14 mouse cellular contexts compared by ENCODE assay signal in the genomic region with DNA sequence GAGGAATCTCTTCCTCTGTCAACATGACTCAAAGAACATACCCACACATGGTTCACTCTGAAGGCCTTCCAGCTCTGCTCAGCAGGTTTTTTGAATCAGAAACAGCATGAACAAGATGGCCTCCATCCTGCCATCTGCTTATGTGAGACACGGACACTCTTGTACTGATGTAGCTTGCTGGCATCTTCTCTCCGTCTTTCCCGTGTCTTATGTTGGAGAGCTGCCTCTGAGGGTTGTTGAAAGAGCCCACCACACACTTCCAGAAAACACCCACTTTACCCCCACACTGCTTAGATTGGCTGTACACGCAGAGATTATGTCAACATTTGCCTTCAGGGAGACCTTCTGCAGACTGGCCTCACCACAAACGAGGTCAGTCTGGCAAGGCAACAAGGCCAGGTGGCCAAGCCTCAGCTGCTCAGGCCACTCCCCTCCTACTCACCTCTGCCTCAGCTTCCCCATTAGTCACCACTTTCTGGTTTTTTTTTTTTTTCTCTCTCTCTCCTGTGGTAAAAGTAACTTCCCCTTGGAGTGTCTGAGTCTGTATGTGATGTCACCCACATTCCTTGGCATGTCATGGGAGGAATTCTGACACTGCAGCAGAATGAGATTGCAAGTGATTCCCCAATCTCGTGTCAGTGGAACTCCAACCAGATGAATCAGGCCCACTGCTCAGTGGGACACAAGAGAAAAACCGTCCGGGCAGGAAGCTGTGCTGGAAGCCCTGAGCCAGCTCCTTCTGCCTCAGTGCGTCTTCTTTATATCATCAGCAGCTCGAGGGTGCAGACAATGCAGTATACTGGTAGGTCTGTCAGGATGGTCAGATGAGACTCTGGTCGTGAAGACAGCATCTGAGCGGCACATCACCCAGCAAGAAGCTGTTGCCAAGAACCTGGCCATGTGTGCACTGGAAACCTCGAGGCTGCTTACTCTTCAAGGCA. TPM values are rescaled to one million over a fixed set of nuclear protein-coding genes. Genes with fewer than 3 reads are reported as not detected.
A peak's percentile ranks its signal among the peaks of the same experiment; 100 is the strongest.
DNase-seq lines count a peak whose midpoint lies in the region; ATAC-seq and TF ChIP-seq lines count a peak whose summit lies in the region.
"Had no signal": no experiment of that assay in that cellular context is flagged by ENCODE, and none has a peak within 500 bp of the region (broad histone marks: within the 10 kb centered on the region; RNA-seq: fewer than 3 reads in every experiment).

No protein-coding gene starts in this region.

- H3K9me3 ChIP-seq in forebrain, embryonic 16.5 days (ENCODE audit: control insufficient read depth, low read length), result no peaks in the 10 kb centered on the region
- no peaks in the 10 kb centered on the region for H3K9me3 ChIP-seq in forebrain, embryonic 15.5 days
- H3K9me3 ChIP-seq in lung, embryonic 16.5 days (ENCODE audit: control insufficient read depth, low read length), result no peaks in the 10 kb centered on the region; the same call in 1 of the 2 replicates
- H3K9me3 ChIP-seq: intestine, embryonic 15.5 days; liver, embryonic 15.5 days; neural tube, embryonic 12.5 days had no signal

- no peaks in the 10 kb centered on the region for H3K27me3 ChIP-seq in forebrain, embryonic 16.5 days (replicated peaks; ENCODE audit: control insufficient read depth, insufficient read depth, low read length)
- H3K27me3 ChIP-seq in forebrain, embryonic 15.5 days, result no peaks in the 10 kb centered on the region
- H3K27me3 ChIP-seq in lung, embryonic 16.5 days (ENCODE audit: control insufficient read depth, insufficient read depth, low read depth, low read length), result no peaks in the 10 kb centered on the region
- H3K27me3 ChIP-seq: intestine, embryonic 15.5 days; liver, embryonic 15.5 days; neural tube, embryonic 12.5 days had no signal

- H3K4me1 ChIP-seq in forebrain, embryonic 16.5 days (replicated peaks; ENCODE audit: control insufficient read depth, insufficient read depth, low read length), result peaks cover 7% of the 10 kb centered on the region
- peaks cover 9% of the 10 kb centered on the region for H3K4me1 ChIP-seq in forebrain, embryonic 15.5 days
- H3K4me1 ChIP-seq in lung, embryonic 16.5 days (replicated peaks; ENCODE audit: control insufficient read depth, insufficient read depth, low read length), result peaks cover 5% of the 10 kb centered on the region
- H3K4me1 ChIP-seq in lung, adult 2 months (ENCODE audit: control insufficient read depth, insufficient read depth, low read length), result no peaks in the 10 kb centered on the region; the same call in 1 of the 2 replicates
- H3K4me1 ChIP-seq: liver, embryonic 15.5 days had no signal

- H3K9ac ChIP-seq in forebrain, embryonic 16.5 days (replicated peaks; ENCODE audit: low read depth, low read length), result no peak overlapping the region
- no peak overlapping the region for H3K9ac ChIP-seq in forebrain, embryonic 15.5 days (replicated peaks)
- no peak overlapping the region for H3K9ac ChIP-seq in lung, embryonic 16.5 days (ENCODE audit: low read length)
- H3K9ac ChIP-seq: intestine, embryonic 15.5 days; liver, embryonic 15.5 days; neural tube, embryonic 12.5 days had no signal

- peak; percentile 36 for ATAC-seq in forebrain, embryonic 16.5 days
- no peak for ATAC-seq in forebrain, embryonic 15.5 days (replicated peaks)
- peak; percentile 7; the same call in 1 of the 2 replicates for ATAC-seq in lung, embryonic 16.5 days (ENCODE audit: low read depth)
- ATAC-seq in inflammation-experienced regulatory T-cells, adult 6 months, result no peak
- ATAC-seq: intestine, embryonic 15.5 days had no signal

- no peak for TF ChIP-seq POLR2A in lung, adult 2 months (IDR thresholded peaks at IDR 0.05; ENCODE audit: borderline replicate concordance, extremely low read depth, low read depth, low read length)

- TF ChIP-seq CTCF in lung, adult 2 months (IDR thresholded peaks at IDR 0.05; ENCODE audit: insufficient read depth, low read length), result no peak

- H3K36me3 ChIP-seq in forebrain, embryonic 16.5 days (ENCODE audit: control insufficient read depth, insufficient read depth), result no peaks in the 10 kb centered on the region
- no peaks in the 10 kb centered on the region for H3K36me3 ChIP-seq in forebrain, embryonic 15.5 days
- H3K36me3 ChIP-seq in lung, embryonic 16.5 days (ENCODE audit: control insufficient read depth, insufficient read depth, low read length), result 0 out of 2 replicates have a peak, but pooled peaks cover 2% of the 10 kb centered on the region
- H3K36me3 ChIP-seq: intestine, embryonic 15.5 days; liver, embryonic 15.5 days; neural tube, embryonic 12.5 days had no signal

- no peak for DNase-seq in lung, adult 2 months
- peak; percentile 94 for DNase-seq in brain, adult 2 months (ENCODE audit: low read depth, low spot score)
- DNase-seq in cerebellum, postnatal 36 days, result peak; percentile 73 to 85
- DNase-seq in kidney, postnatal 10 days, result no peak
- DNase-seq: adrenal gland, postnatal 10 days; gastrocnemius, postnatal 36 days; kidney, postnatal 36 days had no signal

- H3K4me2 ChIP-seq in forebrain, embryonic 16.5 days (ENCODE audit: low read length), result no peak overlapping the region
- no peak overlapping the region for H3K4me2 ChIP-seq in forebrain, embryonic 15.5 days (replicated peaks)
- H3K4me2 ChIP-seq in lung, embryonic 16.5 days (ENCODE audit: low read depth, low read length), result no peak overlapping the region
- H3K4me2 ChIP-seq: intestine, embryonic 15.5 days; liver, embryonic 15.5 days; neural tube, embryonic 12.5 days had no signal

- no peak overlapping the region for H3K4me3 ChIP-seq in forebrain, embryonic 16.5 days (replicated peaks; ENCODE audit: low read length)
- no peak overlapping the region for H3K4me3 ChIP-seq in forebrain, embryonic 15.5 days
- no peak overlapping the region for H3K4me3 ChIP-seq in lung, embryonic 16.5 days (ENCODE audit: low read length)
- no peak overlapping the region for H3K4me3 ChIP-seq in lung, adult 2 months (replicated peaks; ENCODE audit: extremely low read depth, low read depth, low read length)
- H3K4me3 ChIP-seq: intestine, embryonic 15.5 days; liver, embryonic 15.5 days; neural tube, embryonic 12.5 days had no signal

- H3K27ac ChIP-seq in forebrain, embryonic 16.5 days (ENCODE audit: low read length), result no peak overlapping the region
- H3K27ac ChIP-seq in forebrain, embryonic 15.5 days (replicated peaks), result no peak overlapping the region
- no peak overlapping the region for H3K27ac ChIP-seq in lung, embryonic 16.5 days (ENCODE audit: low read length)
- H3K27ac ChIP-seq: intestine, embryonic 15.5 days; liver, embryonic 15.5 days; neural tube, embryonic 12.5 days had no signal

- 63% methylated on average over 13 of the region's 13 CpGs for WGBS in forebrain, embryonic 16.5 days
- 64% methylated on average over 13 of the region's 13 CpGs for WGBS in forebrain, embryonic 15.5 days
- WGBS in lung, embryonic 16.5 days, result 53% methylated on average over 13 of the region's 13 CpGs
- 57% methylated on average over 13 of the region's 13 CpGs for WGBS in lung, adult 2 months

RNA-seq across cellular contexts. Expression of a gene that starts 19.4 kb away (rescaled TPM):
- 6.3 and 9.0 TPM in 2 replicates for polyA plus RNA-seq in forebrain, embryonic 16.5 days (2015; fragmentation: Nextera tagmentation; extraction: Ambion mirVana)
- 8.1 and 8.9 TPM in 2 replicates for polyA plus RNA-seq in forebrain, embryonic 15.5 days (2015; fragmentation: Nextera tagmentation; extraction: Ambion mirVana)
- 4.1 and 5.1 TPM in 2 replicates for polyA plus RNA-seq in lung, embryonic 16.5 days (2015; fragmentation: Nextera tagmentation; extraction: Ambion mirVana)
- polyA plus RNA-seq in lung, adult 2 months (2012; rRNA removed), result 3.3 and 3.6 TPM in 2 replicates
- under 1 TPM; 0.16 to 0.52 (median 0.29) TPM for polyA plus RNA-seq in inflammation-experienced regulatory T-cells, adult 6 months (2017; shearing (Covaris generic))

Comparison
In these comparisons a context has a peak if more than half of its experiments do, and no peak if none do; other contexts are left out.
1. ATAC-seq: peak in forebrain, embryonic 16.5 days (single experiment) and lung, embryonic 16.5 days (single experiment); none in forebrain, embryonic 15.5 days (single experiment) and inflammation-experienced regulatory T-cells, adult 6 months (single experiment).
2. DNase-seq: peak in brain, adult 2 months (single experiment) and cerebellum, postnatal 36 days (2 of 2); none in lung, adult 2 months (single experiment) and kidney, postnatal 10 days (single experiment).